Mouse (Mus musculus): ENCODE results near the gene Fam89b. TPM values are rescaled to one million over a fixed set of nuclear protein-coding genes. Genes with fewer than 3 reads are reported as not detected.
"Not testable (repeated sequence)": the region's sequence is repeated elsewhere in the genome, so short reads cannot be mapped to it uniquely, and the experiment has no call there.

Fam89b gene
- polyA plus RNA-seq, 1 experiment from 2014 or later: 98.4 TPM

- H3K4me2 ChIP-seq (replicated peaks; ENCODE audit: low read depth, low read length): not testable (repeated sequence)
Measured at GRCm38 (mm10) chr19:5686954-5687353, 42.5 kb downstream of the Fam89b start.

GRCm38 (mm10) chr19:5686437-5686836 lies 43.0 kb downstream of the Fam89b start:
- Histone ChIP-seq H3K27ac (ENCODE audit: low read length) (no peak overlapping the region), H3K36me3 (ENCODE audit: control insufficient read depth, insufficient read depth, low read length) (peaks cover 49% of the 10 kb centered on the region), H3K27me3 (ENCODE audit: control insufficient read depth, insufficient read depth, low read length) (no peaks in the 10 kb centered on the region), H3K9ac (replicated peaks; ENCODE audit: low read depth, low read length) (no peak overlapping the region), H3K4me1 (ENCODE audit: control insufficient read depth, insufficient read depth, low read length) (peaks cover 20% of the 10 kb centered on the region), H3K4me3 (ENCODE audit: low read depth, low read length) (no peak overlapping the region), H3K9me3 (ENCODE audit: control insufficient read depth, low read depth, low read length) (no peaks in the 10 kb centered on the region), H3K4me2 (replicated peaks; ENCODE audit: low read depth, low read length) (no peak overlapping the region)
- ATAC-seq (ENCODE audit: insufficient number of reproducible peaks, insufficient read depth, low FRiP score, low read depth): no peak
- 80% methylated on average over 13 of the region's 13 CpGs for WGBS

More at GRCm38 (mm10) chr19:5686954-5687353, 42.5 kb downstream of the Fam89b start:
- WGBS: 90% methylated on average over 11 of the region's 12 CpGs
- not testable (repeated sequence) for H3K27me3 ChIP-seq (ENCODE audit: control insufficient read depth, insufficient read depth, low read length); H3K9me3 ChIP-seq (ENCODE audit: control insufficient read depth, low read depth, low read length); H3K27ac ChIP-seq (ENCODE audit: low read length); ATAC-seq (ENCODE audit: insufficient number of reproducible peaks, insufficient read depth, low FRiP score, low read depth); H3K9ac ChIP-seq (replicated peaks; ENCODE audit: low read depth, low read length); H3K4me3 ChIP-seq (ENCODE audit: low read depth, low read length)
- H3K36me3 ChIP-seq (ENCODE audit: control insufficient read depth, insufficient read depth, low read length): peaks cover 50% of the 10 kb centered on the region
- peaks cover 25% of the 10 kb centered on the region for H3K4me1 ChIP-seq (ENCODE audit: control insufficient read depth, insufficient read depth, low read length)

- H3K27ac ChIP-seq (ENCODE audit: low read length): no peak overlapping the region
- H3K9ac ChIP-seq (replicated peaks; ENCODE audit: low read depth, low read length): no peak overlapping the region
- H3K9me3 ChIP-seq (ENCODE audit: control insufficient read depth, low read depth, low read length): no peaks in the 10 kb centered on the region
- WGBS: 98% methylated on average over 11 of the region's 11 CpGs
- H3K4me3 ChIP-seq (ENCODE audit: low read depth, low read length): no peak overlapping the region
- no peaks in the 10 kb centered on the region for H3K27me3 ChIP-seq (ENCODE audit: control insufficient read depth, insufficient read depth, low read length)
- no peak overlapping the region for H3K4me2 ChIP-seq (replicated peaks; ENCODE audit: low read depth, low read length)
- ATAC-seq (ENCODE audit: insufficient number of reproducible peaks, insufficient read depth, low FRiP score, low read depth): no peak
- H3K36me3 ChIP-seq (ENCODE audit: control insufficient read depth, insufficient read depth, low read length): peaks cover 48% of the 10 kb centered on the region
- H3K4me1 ChIP-seq (ENCODE audit: control insufficient read depth, insufficient read depth, low read length): peaks cover 15% of the 10 kb centered on the region
Measured at GRCm38 (mm10) chr19:5685861-5686260, 43.6 kb downstream of the Fam89b start.

- Histone ChIP-seq H3K9me3 (ENCODE audit: control insufficient read depth, low read depth, low read length) (no peaks in the 10 kb centered on the region), H3K9ac (replicated peaks; ENCODE audit: low read depth, low read length) (no peak overlapping the region), H3K4me1 (ENCODE audit: control insufficient read depth, insufficient read depth, low read length) (peaks cover 11% of the 10 kb centered on the region), H3K4me3 (ENCODE audit: low read depth, low read length) (no peak overlapping the region), H3K27ac (ENCODE audit: low read length) (no peak overlapping the region), H3K27me3 (ENCODE audit: control insufficient read depth, insufficient read depth, low read length) (no peaks in the 10 kb centered on the region), H3K4me2 (replicated peaks; ENCODE audit: low read depth, low read length) (no peak overlapping the region), H3K36me3 (ENCODE audit: control insufficient read depth, insufficient read depth, low read length) (peaks cover 52% of the 10 kb centered on the region)
- ATAC-seq (ENCODE audit: insufficient number of reproducible peaks, insufficient read depth, low FRiP score, low read depth): no peak
- 92% methylated on average over 19 of the region's 19 CpGs for whole genome bisulfite sequencing
Measured at GRCm38 (mm10) chr19:5685431-5685830, 44.0 kb downstream of the Fam89b start.

GRCm38 (mm10) chr19:5684985-5685384 lies 44.5 kb downstream of the Fam89b start:
- no peaks in the 10 kb centered on the region for H3K27me3 ChIP-seq (ENCODE audit: control insufficient read depth, insufficient read depth, low read length)
- H3K9me3 ChIP-seq (ENCODE audit: control insufficient read depth, low read depth, low read length): no peaks in the 10 kb centered on the region
- no peak overlapping the region for H3K4me2 ChIP-seq (replicated peaks; ENCODE audit: low read depth, low read length)
- 88% methylated on average over 13 of the region's 13 CpGs for WGBS
- H3K4me3 ChIP-seq (ENCODE audit: low read depth, low read length): no peak overlapping the region
- peaks cover 9% of the 10 kb centered on the region; the same call in 1 of the 2 replicates for H3K4me1 ChIP-seq (ENCODE audit: control insufficient read depth, insufficient read depth, low read length)
- H3K36me3 ChIP-seq (ENCODE audit: control insufficient read depth, insufficient read depth, low read length): peaks cover 57% of the 10 kb centered on the region
- no peak overlapping the region for H3K27ac ChIP-seq (ENCODE audit: low read length)
- no peak for ATAC-seq (ENCODE audit: insufficient number of reproducible peaks, insufficient read depth, low FRiP score, low read depth)
- no peak overlapping the region for H3K9ac ChIP-seq (replicated peaks; ENCODE audit: low read depth, low read length)

- H3K4me3 ChIP-seq (ENCODE audit: low read depth, low read length): no peak overlapping the region
- H3K4me2 ChIP-seq (replicated peaks; ENCODE audit: low read depth, low read length): no peak overlapping the region
- no peak for ATAC-seq (ENCODE audit: insufficient number of reproducible peaks, insufficient read depth, low FRiP score, low read depth)
- 91% methylated on average over 12 of the region's 12 CpGs for WGBS
- peaks cover 64% of the 10 kb centered on the region for H3K36me3 ChIP-seq (ENCODE audit: control insufficient read depth, insufficient read depth, low read length)
- H3K4me1 ChIP-seq (ENCODE audit: control insufficient read depth, insufficient read depth, low read length): peaks cover 9% of the 10 kb centered on the region; the same call in 1 of the 2 replicates
- H3K9ac ChIP-seq (replicated peaks; ENCODE audit: low read depth, low read length): no peak overlapping the region
- H3K27me3 ChIP-seq (ENCODE audit: control insufficient read depth, insufficient read depth, low read length): no peaks in the 10 kb centered on the region
- no peaks in the 10 kb centered on the region for H3K9me3 ChIP-seq (ENCODE audit: control insufficient read depth, low read depth, low read length)
- H3K27ac ChIP-seq (ENCODE audit: low read length): no peak overlapping the region
Measured at GRCm38 (mm10) chr19:5684236-5684635, 45.2 kb downstream of the Fam89b start.

- no peak overlapping the region for H3K4me3 ChIP-seq (ENCODE audit: low read depth, low read length)
- ATAC-seq (ENCODE audit: insufficient number of reproducible peaks, insufficient read depth, low FRiP score, low read depth): no peak
- H3K9me3 ChIP-seq (ENCODE audit: control insufficient read depth, low read depth, low read length): no peaks in the 10 kb centered on the region
- no peak overlapping the region for H3K9ac ChIP-seq (replicated peaks; ENCODE audit: low read depth, low read length)
- peaks cover 82% of the 10 kb centered on the region for H3K36me3 ChIP-seq (ENCODE audit: control insufficient read depth, insufficient read depth, low read length)
- H3K4me2 ChIP-seq (replicated peaks; ENCODE audit: low read depth, low read length): no peak overlapping the region
- H3K27ac ChIP-seq (ENCODE audit: low read length): no peak overlapping the region
- WGBS: 82% methylated on average over 4 of the region's 4 CpGs
- no peaks in the 10 kb centered on the region for H3K4me1 ChIP-seq (ENCODE audit: control insufficient read depth, insufficient read depth, low read length)
- no peaks in the 10 kb centered on the region for H3K27me3 ChIP-seq (ENCODE audit: control insufficient read depth, insufficient read depth, low read length)
Measured at GRCm38 (mm10) chr19:5680432-5680831, 49.0 kb downstream of the Fam89b start.

Small RNA genes within 50 kb of the gene (microRNA-seq; reads per million reads assigned to microRNA genes)
- gene Mir6987: not detected

Other genes with a start within 250 kb of the Fam89b start
- gene Mus81, start 241.3 kb downstream of the Fam89b start, polyA plus RNA-seq (2014; fragmentation: Nextera tagmentation; extraction: Ambion mirVana): 41.2 and 46.6 TPM in 2 replicates
- gene Cfl1, start 239.2 kb downstream of the Fam89b start, polyA plus RNA-seq (2014; fragmentation: Nextera tagmentation; extraction: Ambion mirVana): 2,904 and 2,937 TPM in 2 replicates
- gene 1700020D05Rik, start 225.9 kb downstream of the Fam89b start, polyA plus RNA-seq (2014; fragmentation: Nextera tagmentation; extraction: Ambion mirVana): 0.25 and 0.42 TPM in 2 replicates
- gene Snx32, start 219.1 kb downstream of the Fam89b start, polyA plus RNA-seq (2014; fragmentation: Nextera tagmentation; extraction: Ambion mirVana): 12.4 and 13.0 TPM in 2 replicates
- 11.2 and 11.5 TPM in 2 replicates for gene Ovol1, start 169.0 kb downstream of the Fam89b start, polyA plus RNA-seq (2014; fragmentation: Nextera tagmentation; extraction: Ambion mirVana)
- 5.5 and 6.1 TPM in 2 replicates for gene Ap5b1, start 161.6 kb downstream of the Fam89b start, polyA plus RNA-seq (2014; fragmentation: Nextera tagmentation; extraction: Ambion mirVana)
- gene Rnaseh2c, start 127.8 kb downstream of the Fam89b start, polyA plus RNA-seq (2014; fragmentation: Nextera tagmentation; extraction: Ambion mirVana): 113 and 119 TPM in 2 replicates
- gene Kat5, start 119.4 kb downstream of the Fam89b start, polyA plus RNA-seq (2014; fragmentation: Nextera tagmentation; extraction: Ambion mirVana): 30.5 and 37.0 TPM in 2 replicates
- gene Rela, start 92.2 kb downstream of the Fam89b start, polyA plus RNA-seq (2014; fragmentation: Nextera tagmentation; extraction: Ambion mirVana): 49.0 and 52.2 TPM in 2 replicates
- 15.2 and 19.4 TPM in 2 replicates for gene Sipa1, start 65.9 kb downstream of the Fam89b start, polyA plus RNA-seq (2014; fragmentation: Nextera tagmentation; extraction: Ambion mirVana)
- 20.0 and 21.5 TPM in 2 replicates for gene Map3k11, start 40.9 kb downstream of the Fam89b start, polyA plus RNA-seq (2014; fragmentation: Nextera tagmentation; extraction: Ambion mirVana)
- 29.8 and 32.1 TPM in 2 replicates for gene Pcnx3, start 40.7 kb downstream of the Fam89b start, polyA plus RNA-seq (2014; fragmentation: Nextera tagmentation; extraction: Ambion mirVana)
- 0.62 and 0.84 TPM in 2 replicates for gene Kcnk7, start 25.3 kb downstream of the Fam89b start, polyA plus RNA-seq (2014; fragmentation: Nextera tagmentation; extraction: Ambion mirVana)
- gene Ehbp1l1, start 3.3 kb downstream of the Fam89b start, polyA plus RNA-seq (2014; fragmentation: Nextera tagmentation; extraction: Ambion mirVana): 36.7 and 37.4 TPM in 2 replicates
- 33.8 and 35.2 TPM in 2 replicates for gene Ltbp3, start 11.3 kb upstream of the Fam89b start, polyA plus RNA-seq (2014; fragmentation: Nextera tagmentation; extraction: Ambion mirVana)
- gene Scyl1, start 41.8 kb upstream of the Fam89b start, polyA plus RNA-seq (2014; fragmentation: Nextera tagmentation; extraction: Ambion mirVana): 67.6 and 72.1 TPM in 2 replicates
- 18.3 and 18.6 TPM in 2 replicates for gene Frmd8, start 145.6 kb upstream of the Fam89b start, polyA plus RNA-seq (2014; fragmentation: Nextera tagmentation; extraction: Ambion mirVana)
- gene Slc25a45, start 148.2 kb upstream of the Fam89b start, polyA plus RNA-seq (2014; fragmentation: Nextera tagmentation; extraction: Ambion mirVana): 1.8 and 2.8 TPM in 2 replicates
- gene Tigd3, start 164.5 kb upstream of the Fam89b start, polyA plus RNA-seq (2014; fragmentation: Nextera tagmentation; extraction: Ambion mirVana): 3.1 and 3.2 TPM in 2 replicates
- 132 and 148 TPM in 2 replicates for gene Dpf2, start 183.4 kb upstream of the Fam89b start, polyA plus RNA-seq (2014; fragmentation: Nextera tagmentation; extraction: Ambion mirVana)
- gene Cdc42ep2, start 195.2 kb upstream of the Fam89b start, polyA plus RNA-seq (2014; fragmentation: Nextera tagmentation; extraction: Ambion mirVana): 7.3 and 7.4 TPM in 2 replicates
- gene Pola2, start 234.5 kb upstream of the Fam89b start, polyA plus RNA-seq (2014; fragmentation: Nextera tagmentation; extraction: Ambion mirVana): 68.9 and 73.2 TPM in 2 replicates

All from stomach, embryonic 14.5 days (tissue).